Mouse (Mus musculus): Measurements from ENCODE around the gene Ugt1a10.

Gene Ugt1a10

GRCm38 (mm10) chr1:88255466-88255857, 200.3 kb downstream of the Ugt1a10 start:
- DNase-seq (ENCODE audit: low spot score): no peak

DNA sequence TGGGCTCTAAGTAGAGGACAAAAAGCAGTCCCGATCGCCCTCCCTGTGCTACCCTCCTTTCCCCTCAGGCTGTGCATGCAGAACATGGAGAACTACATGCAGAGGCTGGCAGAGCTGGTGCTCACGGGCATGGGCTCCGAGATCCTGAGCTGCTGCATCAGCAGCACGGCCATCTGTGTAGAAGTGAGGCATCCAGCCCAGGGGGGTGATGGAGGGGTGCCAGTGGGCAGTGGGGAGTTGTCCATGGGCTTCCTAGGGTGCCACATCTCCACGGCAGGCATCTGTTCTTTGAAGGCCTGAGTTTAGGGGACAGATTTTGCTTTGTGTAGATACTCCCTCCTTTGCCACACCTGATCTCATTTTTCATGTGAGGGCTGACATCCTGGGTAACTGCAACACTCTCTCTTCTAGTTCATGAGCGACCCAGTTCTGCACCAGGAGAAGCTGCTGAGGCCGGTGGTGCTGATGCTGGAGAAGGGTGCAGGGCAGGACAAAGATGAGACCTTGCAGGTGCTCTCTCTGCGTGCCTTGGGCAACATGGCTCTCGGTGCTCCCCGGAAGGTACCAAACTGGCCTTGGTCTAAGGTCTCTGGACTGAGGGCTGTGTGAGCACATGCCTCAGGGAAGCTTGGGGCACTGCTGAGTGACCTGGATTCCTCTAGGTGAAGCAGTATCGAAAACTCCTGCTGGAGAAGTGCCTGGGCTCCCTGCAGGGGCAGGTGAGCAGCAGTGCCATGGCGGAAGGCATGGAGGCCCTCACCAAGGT, 201.0 kb downstream of the Ugt1a10 start:
- DNase-seq (ENCODE audit: low spot score): no peak

- no peak for DNase-seq (ENCODE audit: low spot score)
Observed at GRCm38 (mm10) chr1:88256886-88257663, 201.9 kb downstream of the Ugt1a10 start.

DNA sequence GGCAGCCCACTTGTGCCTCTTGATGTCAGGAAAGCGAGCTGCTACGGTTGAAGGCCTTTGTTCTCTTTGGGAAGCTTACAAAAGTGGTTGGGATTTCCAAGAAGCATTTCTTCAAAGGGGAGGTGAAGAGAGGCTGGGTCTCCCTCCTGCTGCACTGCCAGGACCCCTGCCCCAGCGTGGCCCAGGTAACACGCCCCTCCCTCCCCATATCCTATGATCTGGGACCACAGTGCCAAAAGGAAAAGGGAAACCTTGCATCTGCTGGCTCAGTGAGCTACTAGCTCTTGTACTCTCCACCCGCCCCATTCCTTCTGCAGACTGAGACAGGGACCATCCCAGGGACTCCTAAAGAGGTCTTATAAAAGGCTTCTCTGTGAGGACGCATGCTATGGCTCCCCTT, 202.5 kb downstream of the Ugt1a10 start:
- DNase-seq (ENCODE audit: low spot score): no peak

DNA sequence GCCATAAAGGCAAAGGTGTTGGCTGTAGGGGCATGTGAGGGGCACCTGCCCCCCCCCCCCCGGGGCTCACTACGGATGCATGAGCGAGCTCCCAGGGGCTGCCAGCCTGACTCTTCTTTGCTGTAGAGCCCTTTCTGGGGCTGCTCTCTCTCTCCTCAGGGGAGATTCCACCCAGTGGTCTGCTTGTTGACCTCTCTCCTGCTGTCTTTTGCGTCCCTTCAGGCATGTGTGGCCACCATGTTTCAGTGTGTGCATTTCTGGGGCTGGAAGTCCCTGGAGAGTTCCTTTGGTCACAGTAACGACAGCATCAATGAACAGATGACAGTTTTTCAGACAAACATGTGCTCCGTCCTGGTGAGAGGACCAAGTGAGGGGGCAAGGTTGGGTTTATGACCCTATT, 203.2 kb downstream of the Ugt1a10 start:
- no peak for DNase-seq (ENCODE audit: low spot score)

GRCm38 (mm10) chr1:88258881-88259642, 203.9 kb downstream of the Ugt1a10 start:
- no peak for DNase-seq (ENCODE audit: low spot score)

DNA sequence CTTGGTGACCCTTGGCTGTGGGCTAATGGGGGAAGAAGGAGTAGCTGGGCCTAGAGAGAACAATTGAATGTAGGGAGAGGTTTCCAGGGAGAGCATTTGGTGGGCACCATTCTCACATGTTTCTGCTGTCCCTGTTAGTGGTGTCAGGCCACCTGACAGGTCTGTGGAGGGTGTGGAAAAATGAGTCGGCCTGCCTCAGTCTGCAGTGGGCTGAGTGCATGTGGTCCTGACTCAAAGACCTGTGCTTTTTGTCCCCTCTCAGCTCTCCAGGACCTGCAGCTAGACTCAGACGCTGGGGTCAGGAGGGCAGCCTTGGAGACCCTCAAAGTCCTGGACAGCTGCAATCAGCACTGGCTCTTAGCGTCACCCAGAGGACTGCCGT, 204.4 kb downstream of the Ugt1a10 start:
- no peak for DNase-seq (ENCODE audit: low spot score)

DNA sequence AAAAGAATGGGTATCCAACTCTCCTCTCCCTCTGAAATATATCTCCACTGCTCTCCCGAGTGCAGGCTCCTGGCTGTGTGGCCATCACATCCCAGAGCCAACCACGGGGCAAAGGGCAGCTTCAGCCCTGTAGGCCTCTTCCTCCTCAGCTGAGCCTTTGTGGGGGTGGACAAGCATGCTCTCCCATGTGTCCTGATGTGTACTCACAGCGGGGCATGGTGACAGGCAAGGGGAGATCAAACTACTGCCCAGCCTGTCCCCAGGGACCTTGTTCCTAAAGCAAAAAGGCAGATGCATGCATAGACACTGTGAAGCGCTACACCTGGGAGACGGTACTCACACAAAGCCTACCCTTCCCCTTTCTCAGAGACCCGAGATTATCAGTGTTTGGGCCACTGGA, 204.9 kb downstream of the Ugt1a10 start:
- DNase-seq (ENCODE audit: low spot score): no peak

GRCm38 (mm10) chr1:88260604-88261377, 205.6 kb downstream of the Ugt1a10 start:
- no peak for DNase-seq (ENCODE audit: low spot score)

GRCm38 (mm10) chr1:88261706-88262105, 206.5 kb downstream of the Ugt1a10 start:
- DNase-seq (ENCODE audit: low spot score): no peak

GRCm38 (mm10) chr1:88262255-88262654, 207.1 kb downstream of the Ugt1a10 start:
- no peak for DNase-seq (ENCODE audit: low spot score)

- no peak for DNase-seq (ENCODE audit: low spot score)
Observed at GRCm38 (mm10) chr1:88262961-88263360, 207.8 kb downstream of the Ugt1a10 start.

- DNase-seq (ENCODE audit: low spot score): no peak
Observed at GRCm38 (mm10) chr1:88263778-88264177, 208.6 kb downstream of the Ugt1a10 start.

GRCm38 (mm10) chr1:88264237-88264868, 209.2 kb downstream of the Ugt1a10 start:
- no peak for DNase-seq (ENCODE audit: low spot score)

GRCm38 (mm10) chr1:88264869-88265240, 209.7 kb downstream of the Ugt1a10 start:
- DNase-seq (ENCODE audit: low spot score): no peak

DNA sequence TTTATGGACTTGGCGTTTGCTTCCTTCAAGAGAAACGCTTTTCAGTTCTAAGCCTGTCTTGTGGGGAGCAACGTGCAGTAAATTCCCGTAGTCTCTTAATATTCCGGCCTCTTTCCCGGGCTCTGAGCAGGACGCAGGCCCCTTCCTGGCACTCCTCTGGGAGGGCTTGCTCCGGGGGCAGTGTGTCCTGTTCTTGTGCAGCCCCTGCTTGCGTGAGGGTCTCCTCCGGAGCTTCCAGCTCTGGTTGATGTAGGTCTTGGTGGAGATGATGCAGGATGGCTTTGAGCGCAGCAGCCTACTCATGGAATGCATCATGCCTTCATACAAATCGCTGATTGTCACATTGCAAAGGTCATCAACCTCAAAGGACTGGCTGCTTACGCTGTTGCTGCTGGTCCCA, 210.9 kb downstream of the Ugt1a10 start:
- DNase-seq (ENCODE audit: low spot score): no peak

DNA sequence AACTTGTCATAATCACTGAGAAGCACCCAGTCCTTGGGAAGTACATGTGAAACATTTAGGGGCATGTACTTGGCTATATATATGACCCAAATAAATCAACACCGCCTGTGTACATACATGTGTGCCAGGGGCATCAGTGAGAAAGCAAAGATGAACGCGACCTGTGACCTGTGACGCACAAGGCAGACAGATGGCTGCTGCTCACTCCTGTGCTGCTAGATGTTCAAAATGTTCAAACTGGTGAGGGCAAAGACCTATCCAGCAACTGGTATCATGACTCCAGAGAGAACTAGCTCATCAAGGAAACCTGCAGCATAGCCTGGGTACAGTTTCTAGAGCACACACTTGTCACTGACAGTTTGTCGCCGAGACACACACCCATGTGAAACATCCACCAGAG, 212.3 kb downstream of the Ugt1a10 start:
- DNase-seq (ENCODE audit: low spot score): no peak

GRCm38 (mm10) chr1:88268070-88268469, 212.9 kb downstream of the Ugt1a10 start:
- no peak for DNase-seq (ENCODE audit: low spot score)

All from layer of hippocampus, adult 9-10 months (tissue).